Mouse (Mus musculus) neutrophil, adult 65 days (primary cell): ENCODE measurements around the gene Tdgf1. TPM values are rescaled to one million over a fixed set of nuclear protein-coding genes. Genes with fewer than 3 reads are reported as not detected.

Experiments used
- total RNA-seq: library from RNA; stranded (reverse); gene quantifications from 2 replicates; pipeline ENCODE4 v1.2.4, GENCODE M21; 2023

Tdgf1 gene
- total RNA-seq, result not detected in 2 replicates

GRCm38 (mm10) chr9:110945926-110946325 lies at the start of gene Tdgf1:
TSS of gene Tdgf1 (minus strand) at chr9:110946158.

GRCm38 (mm10) chr9:110990204-110990603 lies 44.2 kb upstream of the Tdgf1 start, which contains the start of gene Rtp3:
TSS of gene Rtp3 (minus strand) at chr9:110990583.

GRCm38 (mm10) chr9:110951397-110951796 lies 5.4 kb upstream of the Tdgf1 start, which contains the start of gene Lrrc2:
TSS of gene Lrrc2 (plus strand) at chr9:110951545.

GRCm38 (mm10) chr9:110916786-110917185 lies 29.2 kb downstream of the Tdgf1 start, which contains the start of gene Fam240a:
TSS of gene Fam240a (minus strand) at chr9:110916861.

Other genes with a start within 250 kb of the Tdgf1 start
- gene Myl3, start 204.3 kb downstream of the Tdgf1 start, total RNA-seq, result not detected in 2 replicates
- 0.39 and 0.47 TPM in 2 replicates for gene Pth1r, start 199.0 kb downstream of the Tdgf1 start, total RNA-seq
- gene Prss42, start 148.0 kb downstream of the Tdgf1 start, total RNA-seq, result not detected in 2 replicates
- not detected in 2 replicates for gene Prss44, start 132.2 kb downstream of the Tdgf1 start, total RNA-seq
- gene Prss43, start 119.5 kb downstream of the Tdgf1 start, total RNA-seq, result not detected in 2 replicates
- not detected in 2 replicates for gene Prss45, start 111.6 kb downstream of the Tdgf1 start, total RNA-seq
- gene Prss46, start 101.7 kb downstream of the Tdgf1 start, total RNA-seq, result not detected in 2 replicates
- not detected in 2 replicates for gene Prss50, start 88.2 kb downstream of the Tdgf1 start, total RNA-seq
- 0.29 and 0.38 TPM in 2 replicates for gene Als2cl, start 66.3 kb downstream of the Tdgf1 start, total RNA-seq
- not detected in 2 replicates for gene Tmie, start 66.0 kb downstream of the Tdgf1 start, total RNA-seq
- not detected in 2 replicates for gene Fam240a, start 29.3 kb downstream of the Tdgf1 start, total RNA-seq
- not detected in 2 replicates for gene Lrrc2, start 5.4 kb upstream of the Tdgf1 start, total RNA-seq
- gene Rtp3, start 44.4 kb upstream of the Tdgf1 start, total RNA-seq, result not detected in 2 replicates
- 12,432 and 12,592 TPM in 2 replicates for gene Ltf, start 73.1 kb upstream of the Tdgf1 start, total RNA-seq
- gene Ccrl2, start 111.4 kb upstream of the Tdgf1 start, total RNA-seq, result 282 and 287 TPM in 2 replicates
- gene Lrrfip2, start 171.4 kb upstream of the Tdgf1 start, total RNA-seq, result 98.9 and 146 TPM in 2 replicates